Mouse (Mus musculus): Measurements from ENCODE around the gene Psapl1. TPM values are rescaled to one million over a fixed set of nuclear protein-coding genes. Genes with fewer than 3 reads are reported as not detected.

Gene Psapl1
- 0.13 and 1.3 TPM in 2 replicates for polyA plus RNA-seq (2015; fragmentation: Nextera tagmentation; extraction: Ambion mirVana)

GRCm38 (mm10) chr5:36203916-36204315, at the start of gene Psapl1:
TSS of gene Psapl1 (plus strand) at chr5:36204021.
- Histone ChIP-seq H3K4me2 (ENCODE audit: low read depth, low read length) (no peak within 1 kb of the TSS), H3K4me1 (replicated peaks; ENCODE audit: control insufficient read depth, insufficient read depth, low read length) (peaks cover 6% of the 10 kb centered on the region), H3K27ac (ENCODE audit: low read length) (no peak within 1 kb of the TSS), H3K9me3 (ENCODE audit: control insufficient read depth, low read length) (no peaks in the 10 kb centered on the region), H3K27me3 (ENCODE audit: control insufficient read depth, insufficient read depth, low read depth, low read length) (no peaks in the 10 kb centered on the region), H3K9ac (ENCODE audit: low read length) (no peak within 1 kb of the TSS), H3K36me3 (ENCODE audit: control insufficient read depth, insufficient read depth, low read length) (no peaks in the 10 kb centered on the region), H3K4me3 (ENCODE audit: low read length) (no peak within 1 kb of the TSS)
- peak; percentile 7; the same call in 1 of the 2 replicates for ATAC-seq (ENCODE audit: low read depth)
- WGBS: 83% methylated on average over 10 of the region's 10 CpGs

GRCm38 (mm10) chr5:36154879-36155485, 48.8 kb upstream of the Psapl1 start:
- WGBS: 47% methylated on average over 8 of the region's 8 CpGs

GRCm38 (mm10) chr5:36165424-36166302, 38.2 kb upstream of the Psapl1 start:
- 79% methylated on average over 21 of the region's 21 CpGs for WGBS
- no peak for ATAC-seq (ENCODE audit: low read depth)
- Histone ChIP-seq H3K9ac (ENCODE audit: low read length) (no peak overlapping the region), H3K27ac (ENCODE audit: low read length) (no peak overlapping the region), H3K4me2 (ENCODE audit: low read depth, low read length) (no peak overlapping the region), H3K27me3 (ENCODE audit: control insufficient read depth, insufficient read depth, low read depth, low read length) (no peaks in the 10 kb centered on the region), H3K4me1 (replicated peaks; ENCODE audit: control insufficient read depth, insufficient read depth, low read length) (no peaks in the 10 kb centered on the region), H3K36me3 (ENCODE audit: control insufficient read depth, insufficient read depth, low read length) (no peaks in the 10 kb centered on the region), H3K9me3 (ENCODE audit: control insufficient read depth, low read length) (no peaks in the 10 kb centered on the region), H3K4me3 (ENCODE audit: low read length) (no peak overlapping the region)

More at GRCm38 (mm10) chr5:36154879-36155485, 48.8 kb upstream of the Psapl1 start:
- Histone ChIP-seq H3K4me1 (replicated peaks; ENCODE audit: control insufficient read depth, insufficient read depth, low read length) (no peaks in the 10 kb centered on the region), H3K4me3 (ENCODE audit: low read length) (no peak overlapping the region), H3K36me3 (ENCODE audit: control insufficient read depth, insufficient read depth, low read length) (no peaks in the 10 kb centered on the region), H3K4me2 (ENCODE audit: low read depth, low read length) (no peak overlapping the region), H3K27ac (ENCODE audit: low read length) (no peak overlapping the region), H3K27me3 (ENCODE audit: control insufficient read depth, insufficient read depth, low read depth, low read length) (no peaks in the 10 kb centered on the region), H3K9me3 (ENCODE audit: control insufficient read depth, low read length) (no peaks in the 10 kb centered on the region), H3K9ac (ENCODE audit: low read length) (no peak overlapping the region)
- ATAC-seq (ENCODE audit: low read depth): no peak

GRCm38 (mm10) chr5:36166346-36167013, 37.3 kb upstream of the Psapl1 start:
- Histone ChIP-seq H3K4me1 (replicated peaks; ENCODE audit: control insufficient read depth, insufficient read depth, low read length) (no peaks in the 10 kb centered on the region), H3K9me3 (ENCODE audit: control insufficient read depth, low read length) (no peaks in the 10 kb centered on the region), H3K4me2 (ENCODE audit: low read depth, low read length) (no peak overlapping the region), H3K27ac (ENCODE audit: low read length) (no peak overlapping the region), H3K36me3 (ENCODE audit: control insufficient read depth, insufficient read depth, low read length) (no peaks in the 10 kb centered on the region), H3K27me3 (ENCODE audit: control insufficient read depth, insufficient read depth, low read depth, low read length) (no peaks in the 10 kb centered on the region), H3K4me3 (ENCODE audit: low read length) (no peak overlapping the region), H3K9ac (ENCODE audit: low read length) (no peak overlapping the region)
- ATAC-seq (ENCODE audit: low read depth): no peak
- WGBS: 74% methylated on average over 6 of the region's 6 CpGs

GRCm38 (mm10) chr5:36168963-36169650, 34.7 kb upstream of the Psapl1 start:
- 66% methylated on average over 14 of the region's 14 CpGs for WGBS
- H3K4me1 ChIP-seq (replicated peaks; ENCODE audit: control insufficient read depth, insufficient read depth, low read length): no peaks in the 10 kb centered on the region
- no peak overlapping the region for H3K27ac ChIP-seq (ENCODE audit: low read length)
- no peaks in the 10 kb centered on the region for H3K36me3 ChIP-seq (ENCODE audit: control insufficient read depth, insufficient read depth, low read length)
- no peak for ATAC-seq (ENCODE audit: low read depth)
- H3K27me3 ChIP-seq (ENCODE audit: control insufficient read depth, insufficient read depth, low read depth, low read length): no peaks in the 10 kb centered on the region
- no peak overlapping the region for H3K9ac ChIP-seq (ENCODE audit: low read length)
- no peak overlapping the region for H3K4me3 ChIP-seq (ENCODE audit: low read length)
- H3K4me2 ChIP-seq (ENCODE audit: low read depth, low read length): no peak overlapping the region
- H3K9me3 ChIP-seq (ENCODE audit: control insufficient read depth, low read length): no peaks in the 10 kb centered on the region

GRCm38 (mm10) chr5:36174569-36175115, 29.2 kb upstream of the Psapl1 start:
- ATAC-seq (ENCODE audit: low read depth): no peak
- 63% methylated on average over 9 of the region's 9 CpGs for WGBS
- H3K9ac ChIP-seq (ENCODE audit: low read length): no peak overlapping the region

GRCm38 (mm10) chr5:36176409-36176808, 27.4 kb upstream of the Psapl1 start:
- Histone ChIP-seq H3K36me3 (ENCODE audit: control insufficient read depth, insufficient read depth, low read length) (no peaks in the 10 kb centered on the region), H3K4me1 (replicated peaks; ENCODE audit: control insufficient read depth, insufficient read depth, low read length) (peaks cover 3% of the 10 kb centered on the region; the same call in 1 of the 2 replicates), H3K9ac (ENCODE audit: low read length) (no peak overlapping the region), H3K27me3 (ENCODE audit: control insufficient read depth, insufficient read depth, low read depth, low read length) (no peaks in the 10 kb centered on the region), H3K27ac (ENCODE audit: low read length) (no peak overlapping the region), H3K4me3 (ENCODE audit: low read length) (no peak overlapping the region), H3K4me2 (ENCODE audit: low read depth, low read length) (no peak overlapping the region), H3K9me3 (ENCODE audit: control insufficient read depth, low read length) (no peaks in the 10 kb centered on the region)
- 68% methylated on average over 11 of the region's 11 CpGs for WGBS
- ATAC-seq (ENCODE audit: low read depth): 0 out of 2 replicates have a peak, but pooled peaks have one; percentile 43

More at GRCm38 (mm10) chr5:36174569-36175115, 29.2 kb upstream of the Psapl1 start:
- Histone ChIP-seq H3K9me3 (ENCODE audit: control insufficient read depth, low read length) (no peaks in the 10 kb centered on the region), H3K27ac (ENCODE audit: low read length) (no peak overlapping the region), H3K36me3 (ENCODE audit: control insufficient read depth, insufficient read depth, low read length) (no peaks in the 10 kb centered on the region), H3K27me3 (ENCODE audit: control insufficient read depth, insufficient read depth, low read depth, low read length) (no peaks in the 10 kb centered on the region), H3K4me2 (ENCODE audit: low read depth, low read length) (no peak overlapping the region), H3K4me3 (ENCODE audit: low read length) (no peak overlapping the region), H3K4me1 (replicated peaks; ENCODE audit: control insufficient read depth, insufficient read depth, low read length) (peaks cover 3% of the 10 kb centered on the region; the same call in 1 of the 2 replicates)

- H3K9me3 ChIP-seq (ENCODE audit: control insufficient read depth, low read length): no peaks in the 10 kb centered on the region
- no peak overlapping the region for H3K4me2 ChIP-seq (ENCODE audit: low read depth, low read length)
- WGBS: 87% methylated on average over 4 of the region's 4 CpGs
These were observed 26.9 kb upstream of the Psapl1 start for GRCm38 (mm10) chr5:36176873-36177272.

More at GRCm38 (mm10) chr5:36176873-36177272, 26.9 kb upstream of the Psapl1 start:
- Histone ChIP-seq H3K27me3 (ENCODE audit: control insufficient read depth, insufficient read depth, low read depth, low read length) (no peaks in the 10 kb centered on the region), H3K4me1 (replicated peaks; ENCODE audit: control insufficient read depth, insufficient read depth, low read length) (peaks cover 3% of the 10 kb centered on the region; the same call in 1 of the 2 replicates), H3K9ac (ENCODE audit: low read length) (no peak overlapping the region), H3K36me3 (ENCODE audit: control insufficient read depth, insufficient read depth, low read length) (no peaks in the 10 kb centered on the region), H3K27ac (ENCODE audit: low read length) (no peak overlapping the region), H3K4me3 (ENCODE audit: low read length) (no peak overlapping the region)
- ATAC-seq (ENCODE audit: low read depth): no peak

All from lung, embryonic 16.5 days (tissue).